Mouse (Mus musculus): Measurements from ENCODE around the gene Rpl36.
A peak's percentile ranks its signal among the peaks of the same experiment; 100 is the strongest.

Rpl36 gene

DNA sequence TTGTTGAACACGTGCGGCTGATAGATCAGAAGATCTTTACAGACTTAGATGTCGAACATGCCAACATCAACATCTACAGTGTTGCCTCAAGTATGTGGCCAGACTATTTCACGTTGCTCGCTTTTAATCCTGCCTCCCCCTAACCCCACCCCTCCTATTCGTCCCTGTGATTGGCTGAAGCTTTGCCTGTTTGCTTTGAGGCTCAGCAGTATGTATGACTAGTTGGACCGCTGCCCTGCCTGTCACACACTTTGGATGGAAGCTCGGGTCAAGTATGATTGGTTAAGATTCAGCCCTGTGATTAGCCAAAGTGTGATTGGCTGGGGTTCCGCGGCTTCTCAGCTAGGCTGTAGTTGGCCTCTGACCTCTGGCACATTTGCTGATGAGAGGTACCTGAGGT is 38.6 kb downstream of the Rpl36 start:
- DNase-seq (ENCODE audit: low spot score): peak; percentile 41

DNA sequence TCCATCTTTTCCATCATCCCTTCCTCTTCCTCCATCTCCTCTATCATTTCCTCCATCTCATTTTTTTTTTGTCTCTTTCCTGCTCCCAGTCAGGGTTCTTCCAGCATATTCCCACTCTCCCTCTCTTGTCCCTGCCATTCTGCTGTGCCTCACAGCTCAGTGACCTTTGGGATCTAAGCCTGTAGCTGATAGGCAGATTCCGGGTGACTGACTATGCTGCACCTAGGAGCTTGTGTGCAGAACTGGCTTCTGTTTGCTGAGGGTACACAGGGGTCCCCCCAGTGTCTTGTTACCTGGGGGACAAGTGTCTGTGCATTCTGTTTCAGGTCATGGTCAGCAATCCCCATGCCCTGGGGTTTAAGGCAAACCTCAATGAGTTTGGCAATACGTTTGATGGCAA is 41.6 kb downstream of the Rpl36 start:
- DNase-seq (ENCODE audit: low spot score): no peak

DNA sequence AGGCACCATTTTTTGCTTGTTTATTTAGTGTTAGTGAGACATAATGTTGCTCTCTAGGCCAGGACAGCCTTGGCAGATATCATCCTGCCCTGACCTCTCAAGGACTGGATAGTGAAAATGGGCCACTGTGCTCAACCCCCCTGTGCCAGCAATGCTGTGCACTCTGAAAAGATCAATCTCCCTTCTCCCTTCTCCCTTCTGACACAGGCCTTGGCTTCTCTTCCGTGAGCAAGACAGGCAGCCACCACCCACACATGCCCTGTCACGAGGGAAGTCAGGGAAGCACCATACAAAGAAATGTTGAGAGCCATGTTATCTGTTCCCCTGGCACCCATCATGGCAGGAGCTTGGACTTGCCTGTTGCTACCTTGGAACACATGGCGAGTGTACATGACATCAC is 42.1 kb downstream of the Rpl36 start:
- DNase-seq (ENCODE audit: low spot score): no peak

DNA sequence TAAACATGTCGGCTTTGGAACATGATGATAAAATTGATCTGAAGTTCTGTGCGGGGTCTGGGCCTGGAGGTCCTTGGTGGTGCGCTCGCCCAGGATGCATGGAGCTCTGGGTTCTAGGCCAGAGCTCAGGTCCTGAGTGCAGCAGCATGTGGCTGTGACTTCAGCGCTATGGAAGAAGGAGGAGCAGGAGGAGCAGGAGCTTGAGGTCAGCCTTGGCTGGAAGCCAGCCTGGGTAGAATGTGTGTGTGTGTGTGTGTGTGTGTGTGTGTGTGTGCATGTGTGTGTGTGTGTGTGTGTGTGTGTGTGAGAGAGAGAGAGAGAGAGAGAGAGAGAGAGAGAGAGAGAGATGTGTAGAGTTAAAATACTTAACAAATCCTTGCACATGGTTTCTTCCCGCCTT is 43.0 kb downstream of the Rpl36 start:
- DNase-seq (ENCODE audit: low spot score): no peak

DNA sequence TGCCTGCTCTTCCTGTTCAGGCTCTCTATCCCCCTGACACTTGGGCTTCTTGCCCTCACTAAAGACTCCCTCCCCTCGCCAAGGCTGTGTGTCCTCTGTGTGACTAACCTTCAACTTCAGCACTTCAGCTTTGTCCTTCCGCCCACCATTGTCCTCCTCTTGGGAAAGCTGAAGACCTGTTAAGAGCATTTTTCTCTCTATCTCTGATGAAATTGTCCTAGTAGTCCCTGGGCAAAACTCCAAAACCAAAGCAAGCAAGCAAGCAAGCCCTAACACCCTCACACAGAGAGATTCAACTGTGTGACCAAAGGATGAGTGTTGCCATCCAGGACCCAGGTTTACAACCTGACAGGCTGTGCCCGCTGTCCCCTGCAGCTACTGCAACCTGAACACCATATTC is 50.4 kb downstream of the Rpl36 start:
- peak; percentile 55 for DNase-seq (ENCODE audit: low spot score)

Data from adipocyte (in vitro differentiated cells).